Mouse (Mus musculus) lung, adult 2 months (tissue): ENCODE measurements at regions not wholly inside any gene's neighbourhood (a gene's known extent, or its start where the extent isn't known, plus 50 kb on each side); places are given as distances from the start of the nearest gene placed in this dataset.

ENCODE experiments used
- CTCF ChIP-seq: fragments of 200-500 bp; IDR thresholded peaks from 2 replicates; pipeline ENCODE4 v1.5.1; 2011; ENCODE audit warnings: mild to moderate bottlenecking, low read length, control low read depth; ENCODE audit not compliant: insufficient read depth
- POLR2A ChIP-seq: fragments of 200-500 bp; IDR thresholded peaks from 2 replicates; pipeline ENCODE4 v1.6.1; 2011; ENCODE audit warnings: low read depth, mild to moderate bottlenecking, control low read depth, low read length, borderline replicate concordance; ENCODE audit errors: extremely low read depth

DNA sequence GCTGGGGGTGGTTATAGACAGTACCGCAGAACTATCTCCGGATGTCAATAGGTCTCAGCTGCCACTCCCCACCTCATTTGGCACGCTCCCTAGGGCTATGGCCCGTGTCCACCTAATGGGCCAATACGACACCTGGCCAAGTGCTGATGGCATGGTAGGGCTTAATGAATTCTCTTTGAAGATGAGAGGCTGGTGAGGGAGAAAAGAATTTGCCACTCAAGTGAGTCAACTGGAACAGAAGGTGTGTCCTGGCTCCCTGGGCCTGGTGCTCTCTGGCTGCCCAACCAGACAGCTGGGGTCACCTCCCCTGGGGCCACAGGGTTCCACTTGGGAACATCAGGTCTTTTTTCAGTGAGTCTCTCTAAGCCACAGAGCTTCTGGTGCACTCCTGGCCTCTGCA, 187.7 kb upstream of the Lpp start:
- TF ChIP-seq CTCF (no peak), POLR2A (no peak)
